Comparison of ENCODE assay signal across 9 mouse cellular contexts in genomic region chr2:163353731-163354130, GRCm38 (mm10). TPM values are rescaled to one million over a fixed set of nuclear protein-coding genes. Genes with fewer than 3 reads are reported as not detected.
DNase-seq lines count a peak whose midpoint lies in the region; ATAC-seq lines count a peak whose summit lies in the region.
"Had no signal": no experiment of that assay in that cellular context is flagged by ENCODE, and none has a peak within 500 bp of the region (broad histone marks: within the 10 kb centered on the region; RNA-seq: fewer than 3 reads in every experiment).

No protein-coding gene starts in this region.

- no peaks in the 10 kb centered on the region for H3K27me3 ChIP-seq in lung, embryonic 15.5 days
- no peaks in the 10 kb centered on the region for H3K27me3 ChIP-seq in embryonic facial prominence, embryonic 15.5 days
- H3K27me3 ChIP-seq in heart, embryonic 14.5 days (ENCODE audit: control insufficient read depth, insufficient read depth, low read length): no peaks in the 10 kb centered on the region
- H3K27me3 ChIP-seq in stomach, embryonic 14.5 days (ENCODE audit: control insufficient read depth, insufficient read depth, low read length): no peaks in the 10 kb centered on the region

- 7% methylated on average over 7 of the region's 7 CpGs for WGBS in lung, embryonic 15.5 days
- 17% methylated on average over 7 of the region's 7 CpGs for WGBS in embryonic facial prominence, embryonic 15.5 days
- 5% methylated on average over 7 of the region's 7 CpGs for WGBS in heart, embryonic 14.5 days
- WGBS in stomach, embryonic 14.5 days: 12% methylated on average over 7 of the region's 7 CpGs

- H3K4me3 ChIP-seq in lung, embryonic 15.5 days: no peak overlapping the region
- H3K4me3 ChIP-seq in embryonic facial prominence, embryonic 15.5 days (replicated peaks): no peak overlapping the region
- no peak overlapping the region for H3K4me3 ChIP-seq in heart, embryonic 14.5 days (ENCODE audit: control insufficient read depth in 1 of 2, insufficient read depth in 1 of 2, low read depth in 1 of 2, low read length in 2 of 2)
- H3K4me3 ChIP-seq in stomach, embryonic 14.5 days (ENCODE audit: low read depth, low read length): no peak overlapping the region
- H3K4me3 ChIP-seq: neural tube, embryonic 12.5 days had no signal

- DNase-seq in lung, adult 18-20 months: no peak
- DNase-seq in layer of hippocampus, postnatal 36 days: no peak
- DNase-seq in left cerebral cortex, adult 9 months (ENCODE audit: low spot score in 2 of 2): no peak
- DNase-seq in adrenal gland, adult 18-20 months (ENCODE audit: low spot score in 2 of 2): no peak

- H3K27ac ChIP-seq in lung, embryonic 15.5 days: peak overlapping the region; percentile 36; the same call in 1 of the 2 replicates
- no peak overlapping the region for H3K27ac ChIP-seq in embryonic facial prominence, embryonic 15.5 days (replicated peaks)
- H3K27ac ChIP-seq in heart, embryonic 14.5 days (replicated peaks in 1 of 2; ENCODE audit: control insufficient read depth in 1 of 2, insufficient read depth in 1 of 2, low read depth in 2 of 2, low read length in 2 of 2): peak overlapping the region; percentile 92 to 94
- H3K27ac ChIP-seq in stomach, embryonic 14.5 days (ENCODE audit: low read length): peak overlapping the region; percentile 70; the same call in 1 of the 2 replicates
- H3K27ac ChIP-seq: neural tube, embryonic 12.5 days had no signal

- H3K9ac ChIP-seq in lung, embryonic 15.5 days: no peak overlapping the region
- H3K9ac ChIP-seq in embryonic facial prominence, embryonic 15.5 days: no peak overlapping the region
- peak overlapping the region; percentile 62 for H3K9ac ChIP-seq in heart, embryonic 14.5 days (ENCODE audit: low read length)
- no peak overlapping the region for H3K9ac ChIP-seq in stomach, embryonic 14.5 days (replicated peaks; ENCODE audit: low read depth, low read length)
- H3K9ac ChIP-seq: neural tube, embryonic 12.5 days had no signal

- H3K9me3 ChIP-seq in lung, embryonic 15.5 days: no peaks in the 10 kb centered on the region
- no peaks in the 10 kb centered on the region for H3K9me3 ChIP-seq in embryonic facial prominence, embryonic 15.5 days (replicated peaks)
- no peaks in the 10 kb centered on the region for H3K9me3 ChIP-seq in heart, embryonic 14.5 days (ENCODE audit: control insufficient read depth, low read length)
- peaks cover 3% of the 10 kb centered on the region; the same call in 1 of the 2 replicates for H3K9me3 ChIP-seq in stomach, embryonic 14.5 days (ENCODE audit: control insufficient read depth, low read depth, low read length)
- H3K9me3 ChIP-seq: neural tube, embryonic 12.5 days had no signal

- peak; percentile 55 for ATAC-seq in lung, embryonic 15.5 days (ENCODE audit: borderline replicate concordance, extremely low read depth, low FRiP score, low TSS enrichment)
- ATAC-seq in embryonic facial prominence, embryonic 15.5 days (ENCODE audit: insufficient number of reproducible peaks, low FRiP score, low TSS enrichment, low read depth): peak; percentile 71
- ATAC-seq in heart, embryonic 14.5 days (ENCODE audit: insufficient number of reproducible peaks, insufficient read depth, low FRiP score, low read depth): peak; percentile 89
- 0 out of 2 replicates have a peak, but pooled peaks have one; percentile 60 for ATAC-seq in stomach, embryonic 14.5 days (ENCODE audit: insufficient number of reproducible peaks, insufficient read depth, low FRiP score, low read depth)

- no peaks in the 10 kb centered on the region for H3K36me3 ChIP-seq in lung, embryonic 15.5 days
- H3K36me3 ChIP-seq in embryonic facial prominence, embryonic 15.5 days: no peaks in the 10 kb centered on the region
- H3K36me3 ChIP-seq in heart, embryonic 14.5 days (ENCODE audit: control insufficient read depth, insufficient read depth, low read length): peaks cover 19% of the 10 kb centered on the region
- H3K36me3 ChIP-seq in stomach, embryonic 14.5 days (ENCODE audit: control insufficient read depth, insufficient read depth, low read length): no peaks in the 10 kb centered on the region
- H3K36me3 ChIP-seq: neural tube, embryonic 12.5 days had no signal

- no peak overlapping the region for H3K4me2 ChIP-seq in lung, embryonic 15.5 days
- H3K4me2 ChIP-seq in embryonic facial prominence, embryonic 15.5 days (replicated peaks): no peak overlapping the region
- H3K4me2 ChIP-seq in heart, embryonic 14.5 days (ENCODE audit: low read length): peak overlapping the region; percentile 50
- no peak overlapping the region for H3K4me2 ChIP-seq in stomach, embryonic 14.5 days (replicated peaks; ENCODE audit: low read depth, low read length)
- H3K4me2 ChIP-seq: neural tube, embryonic 12.5 days had no signal

- H3K4me1 ChIP-seq in lung, embryonic 15.5 days: peaks cover 20% of the 10 kb centered on the region
- peaks cover 17% of the 10 kb centered on the region for H3K4me1 ChIP-seq in embryonic facial prominence, embryonic 15.5 days
- H3K4me1 ChIP-seq in heart, embryonic 14.5 days (ENCODE audit: control insufficient read depth in 2 of 2, insufficient read depth in 2 of 2, low read length in 2 of 2): peaks cover 55 to 86% of the 10 kb centered on the region in 2 experiments
- peaks cover 7% of the 10 kb centered on the region; the same call in 1 of the 2 replicates for H3K4me1 ChIP-seq in stomach, embryonic 14.5 days (ENCODE audit: control insufficient read depth, insufficient read depth, low read length)

RNA-seq across cellular contexts. Expression of gene Jph2, which starts 44.1 kb away (rescaled TPM):
- 6.9 and 7.7 TPM in 2 replicates for polyA plus RNA-seq in lung, embryonic 15.5 days (2015; fragmentation: Nextera tagmentation; extraction: Ambion mirVana)
- polyA plus RNA-seq in embryonic facial prominence, embryonic 15.5 days (2015; fragmentation: Nextera tagmentation; extraction: Ambion mirVana): 3.7 and 5.0 TPM in 2 replicates
- 25.5 and 29.4 TPM in 2 replicates for polyA plus RNA-seq in heart, embryonic 14.5 days (2014; fragmentation: Nextera tagmentation; extraction: Ambion mirVana)
- polyA plus RNA-seq in stomach, embryonic 14.5 days (2014; fragmentation: Nextera tagmentation; extraction: Ambion mirVana): 6.5 and 6.7 TPM in 2 replicates
- under 1 TPM; 0.45 to 0.63 TPM for total RNA-seq in layer of hippocampus, postnatal 36 days (2021)
- 1 to 10 TPM; 4.4 to 6.5 TPM for total RNA-seq in adrenal gland, adult 18-20 months (2021)
